Mouse (Mus musculus) kidney, postnatal 10 days (tissue): ENCODE measurements around the gene Tmco5b.

Source experiments
- DNase-seq: peaks from one replicate; pipeline ENCODE4 v3.0.0; 2021; ENCODE audit warnings: mixed read lengths

Tmco5b gene

DNA sequence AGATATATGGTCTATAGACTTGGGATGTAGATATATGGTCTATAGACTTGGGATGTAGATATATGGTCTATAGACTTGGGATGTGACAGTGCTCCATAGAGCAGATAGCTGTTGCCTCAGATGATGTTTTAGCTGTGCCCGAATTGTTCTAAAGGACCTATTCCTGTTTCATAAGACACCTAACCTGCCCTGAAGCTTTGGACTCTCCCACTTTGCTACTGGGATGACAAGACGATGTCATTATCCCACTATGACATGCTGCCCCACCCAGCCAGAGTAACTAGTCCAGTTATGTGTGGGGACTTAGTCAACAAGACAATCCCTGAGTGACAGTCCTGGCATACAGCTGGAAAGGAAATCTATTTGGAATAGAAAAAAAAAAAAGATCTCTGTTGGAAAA, at the start of gene Tmco5b:
TSS of gene Tmco5b (plus strand) at position 301 of the 400 bp plus-strand sequence.
- no peak for DNase-seq

DNA sequence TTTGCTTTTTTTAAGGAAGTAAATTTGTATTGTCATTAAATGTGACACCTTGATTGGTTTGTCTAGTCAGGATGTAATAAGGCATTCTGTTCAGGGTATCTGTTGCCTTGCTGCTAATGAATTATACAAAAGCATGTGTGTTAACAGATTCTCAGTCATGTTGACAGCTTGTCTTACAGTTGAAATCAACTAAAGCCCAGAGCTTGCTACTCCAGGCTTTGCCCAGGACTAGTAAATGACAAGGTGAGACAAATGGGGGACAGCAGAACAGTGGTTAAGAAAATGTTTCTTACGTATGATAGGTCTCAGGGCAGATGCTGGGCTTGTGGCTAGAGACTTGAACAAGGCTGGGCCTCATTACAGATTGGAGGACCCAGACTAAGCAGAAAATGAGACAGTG, 48.5 kb upstream of the Tmco5b start:
- DNase-seq: no peak

DNA sequence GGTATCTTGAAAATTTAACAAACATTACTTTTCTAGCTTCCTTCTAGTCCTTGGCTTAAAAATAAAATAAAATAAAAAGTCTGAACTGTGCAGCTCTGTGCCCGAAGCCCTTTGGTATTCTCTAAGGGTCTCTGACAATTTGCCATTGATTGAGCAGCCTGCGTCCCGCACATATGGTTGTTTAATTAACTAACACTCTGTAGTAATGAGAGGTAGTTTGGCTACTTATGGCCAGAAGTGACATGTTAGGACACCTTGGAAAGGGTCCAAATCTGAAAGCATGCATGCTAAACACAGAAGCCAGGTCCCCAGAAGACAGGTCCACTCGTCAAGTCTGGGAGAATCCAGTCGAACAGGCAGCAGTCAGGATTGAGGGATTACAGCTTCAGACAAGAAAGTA, 46.7 kb upstream of the Tmco5b start:
- no peak for DNase-seq

DNA sequence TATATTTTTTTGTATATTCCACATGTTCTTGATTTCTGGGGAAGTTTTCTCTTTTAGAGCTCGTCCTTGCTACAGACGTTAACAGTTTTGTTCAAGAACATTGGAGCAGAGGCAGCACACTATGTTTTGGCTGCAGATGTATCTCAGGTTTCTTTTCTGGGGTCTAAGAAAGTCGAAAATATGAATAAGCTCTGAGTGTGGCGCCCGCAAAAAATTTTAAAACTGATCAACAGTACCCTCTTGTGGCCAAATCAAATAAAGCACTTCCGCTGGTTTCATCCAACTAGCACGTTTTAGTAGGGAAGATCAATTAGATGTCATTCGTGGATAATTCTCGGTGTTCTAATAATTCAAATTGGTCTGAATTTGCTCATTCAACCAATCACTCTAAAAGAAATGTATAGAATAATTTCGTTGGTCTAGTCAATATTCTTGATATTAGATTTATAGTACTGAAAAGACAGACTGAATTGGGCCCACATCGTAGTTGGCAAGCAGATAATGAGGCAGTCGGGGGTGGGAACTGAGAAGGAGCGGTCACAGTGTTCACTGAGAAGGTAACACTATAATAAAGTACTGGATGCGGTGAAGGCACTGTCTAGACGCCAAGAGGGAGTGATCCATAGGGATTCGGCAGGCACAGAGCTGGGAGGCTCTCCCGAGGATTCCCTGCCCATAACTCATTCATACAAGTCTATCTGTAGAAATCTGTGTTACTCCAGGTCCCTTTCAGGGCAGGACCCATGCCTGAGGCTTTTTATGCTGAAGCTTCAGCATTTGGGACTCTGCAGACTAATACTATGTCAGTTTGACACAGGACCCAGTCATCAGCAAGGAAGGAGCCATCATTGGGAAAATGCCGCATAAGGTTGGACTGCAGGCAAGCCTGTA, 17.1 kb downstream of the Tmco5b start:
- peak; percentile 27 for DNase-seq

DNA sequence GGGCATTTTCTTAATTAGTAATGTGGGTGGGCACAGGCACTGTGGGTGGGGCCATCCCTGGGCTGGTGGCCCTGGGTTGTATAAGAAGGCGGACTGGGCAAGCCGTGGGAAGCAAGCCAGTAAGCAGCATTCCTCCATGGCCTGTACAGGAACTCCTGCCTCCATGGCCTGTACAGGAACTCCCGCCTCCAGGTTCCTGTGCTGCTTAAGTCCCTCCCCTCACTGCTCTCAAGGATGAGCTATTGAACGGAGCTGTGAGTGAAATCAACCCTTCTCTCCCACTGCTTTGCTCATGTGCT, 17.7 kb downstream of the Tmco5b start:
- no peak for DNase-seq

DNA sequence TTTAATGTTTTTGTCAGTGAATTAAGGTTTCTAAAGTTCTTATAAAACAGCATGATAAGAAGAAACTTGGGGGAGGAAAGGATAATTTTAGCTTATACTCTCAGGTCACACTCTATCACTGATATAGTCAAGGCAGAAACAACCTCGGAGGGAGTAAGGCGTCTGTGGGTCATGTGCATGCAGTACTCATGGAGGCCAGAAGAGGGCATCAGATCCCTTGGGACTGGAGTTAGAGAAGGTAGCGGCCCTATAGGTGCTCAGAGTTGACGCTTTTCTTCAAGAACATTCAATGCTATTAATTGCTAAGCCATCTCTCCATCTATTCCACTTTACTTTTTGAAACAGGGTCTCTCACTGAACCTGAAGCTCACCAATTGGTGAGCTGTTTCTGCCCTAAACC, 19.8 kb downstream of the Tmco5b start:
- peak; percentile 89 for DNase-seq

DNA sequence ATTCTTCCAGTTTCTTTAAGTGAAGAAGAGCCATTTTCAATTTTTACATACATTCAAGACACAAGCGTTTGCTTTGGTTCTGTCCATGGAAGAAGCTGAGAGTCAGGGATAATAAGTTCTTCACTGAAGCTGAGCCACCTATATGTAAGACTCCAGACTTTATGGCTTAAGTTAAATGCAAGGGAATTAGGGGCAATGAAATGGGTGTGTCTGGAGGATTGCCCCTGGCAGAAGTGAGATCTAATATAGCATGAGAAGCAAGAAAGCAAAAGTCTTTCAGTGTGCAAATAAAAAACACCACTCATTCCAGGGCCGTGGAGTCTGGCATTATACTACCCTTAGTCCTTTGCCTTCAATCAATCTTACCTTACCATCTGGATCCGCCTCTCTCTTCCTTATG, 25.7 kb downstream of the Tmco5b start:
- DNase-seq: no peak

DNA sequence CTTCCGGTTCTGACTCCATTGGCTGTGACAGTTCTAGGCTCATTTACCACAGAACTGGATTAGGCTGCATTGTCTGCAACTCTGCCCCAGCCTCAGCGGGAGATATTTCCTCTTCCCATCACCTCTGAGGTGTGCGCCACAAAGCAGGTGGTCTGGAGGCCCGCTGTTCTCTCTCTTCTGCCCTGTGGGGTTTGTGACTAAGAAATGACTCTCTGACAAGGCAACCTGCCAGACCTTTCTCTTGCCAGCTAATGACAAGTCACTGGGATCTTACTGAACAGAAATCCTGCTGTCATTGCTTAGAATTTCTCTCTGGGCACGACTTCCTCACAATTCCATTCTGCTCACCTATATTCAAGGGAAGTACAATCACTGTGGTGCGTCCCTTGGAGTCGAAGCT, 37.5 kb downstream of the Tmco5b start:
- no peak for DNase-seq

DNA sequence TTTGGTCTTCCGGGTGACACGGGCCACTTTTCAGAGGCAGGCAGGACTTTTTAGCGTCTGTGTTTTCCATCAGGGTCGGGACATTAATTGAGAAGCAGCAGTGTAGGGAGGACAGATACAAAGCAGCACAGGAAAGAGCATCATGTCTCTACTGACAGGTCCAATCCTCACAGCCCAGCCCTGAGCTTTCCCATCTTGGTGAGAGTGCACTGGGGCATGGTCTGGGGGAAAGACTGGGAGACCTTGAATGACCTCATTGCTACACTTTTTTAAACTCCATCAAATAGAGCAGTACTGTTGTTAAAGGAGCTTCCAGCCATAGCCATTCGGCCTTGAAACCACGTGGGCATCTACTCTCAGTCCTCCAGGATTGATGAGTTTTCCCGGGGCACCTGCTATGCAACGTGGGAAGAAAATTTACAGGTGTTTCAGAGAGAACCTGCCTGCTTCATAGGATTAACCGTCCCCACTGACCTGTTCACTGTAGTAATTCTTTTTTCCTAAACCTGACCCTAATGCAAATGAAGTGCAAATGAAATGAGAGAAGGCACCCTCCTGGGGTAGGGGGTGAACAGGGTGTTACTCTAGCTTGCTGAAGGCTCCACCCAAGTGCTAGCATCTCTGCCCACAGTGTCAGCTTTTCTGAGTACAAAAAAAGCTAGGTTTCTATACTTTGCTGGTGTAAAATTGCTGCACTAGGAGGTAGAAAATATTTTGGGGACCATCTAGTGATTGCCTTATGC, 48.4 kb downstream of the Tmco5b start:
- DNase-seq: no peak

DNA sequence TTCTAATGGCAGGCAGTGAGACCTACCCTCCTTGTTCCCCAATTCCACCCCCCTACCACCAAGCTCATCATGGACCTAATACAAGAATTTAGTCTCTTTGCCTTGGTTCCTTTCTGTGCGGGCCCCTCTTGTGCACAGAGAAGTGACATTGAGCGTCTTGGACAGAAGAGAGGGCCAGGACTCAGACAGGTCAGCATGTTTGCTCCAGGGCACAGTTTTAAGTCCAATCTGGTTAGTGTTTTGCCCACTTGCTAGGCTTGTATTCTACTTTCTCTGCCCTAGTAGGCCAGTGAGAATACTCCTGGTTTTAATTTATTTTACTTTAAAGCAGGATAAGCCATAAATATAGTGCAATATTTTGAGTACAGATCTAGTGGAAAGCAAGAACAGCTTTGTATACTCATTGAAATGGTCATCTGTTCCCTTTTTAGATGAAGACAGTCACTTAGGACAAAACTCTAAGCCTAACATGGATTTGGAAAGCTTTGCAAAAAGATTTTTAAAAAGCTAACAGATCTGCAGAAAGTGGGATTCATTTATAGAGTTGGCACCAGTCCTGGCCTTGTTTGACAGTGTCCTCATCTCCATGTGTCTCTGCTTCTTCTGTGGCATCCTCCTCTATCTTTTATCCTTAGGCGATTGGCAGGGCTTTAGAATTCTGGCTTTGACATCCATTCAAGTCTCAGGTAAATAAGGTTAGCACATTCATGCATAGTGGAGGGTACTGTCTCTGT, 50.2 kb downstream of the Tmco5b start:
- no peak for DNase-seq

DNA sequence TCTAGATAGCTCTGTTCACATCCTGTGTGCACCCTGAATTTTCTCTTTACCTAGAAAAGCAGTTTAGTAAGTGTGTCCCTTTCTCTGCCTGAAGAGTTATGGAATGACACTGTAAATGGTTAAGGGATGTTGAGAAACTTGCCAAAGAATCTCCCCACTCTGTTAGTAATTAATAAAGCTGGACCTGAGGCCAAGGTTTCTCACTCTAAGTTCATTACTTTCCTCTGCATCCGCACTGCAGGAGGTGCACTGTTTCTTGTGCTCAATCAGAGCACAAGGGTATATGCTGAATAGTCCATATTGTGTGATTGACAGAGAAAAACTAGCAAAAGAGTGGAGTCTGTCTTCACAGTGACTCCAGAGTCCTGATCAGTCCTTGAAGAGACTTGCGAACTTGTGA, 59.0 kb downstream of the Tmco5b start:
- no peak for DNase-seq
